Mouse (Mus musculus) forebrain, embryonic 12.5 days (tissue): ENCODE measurements around the gene Polr3k. TPM values are rescaled to one million over a fixed set of nuclear protein-coding genes. Genes with fewer than 3 reads are reported as not detected.

Experiments
- ATAC-seq: fragments of 200-750 bp; cut with Nextera tagmentation; 2 replicates; pipeline ENCODE4 v1.8.0; 2017; ENCODE audit warnings: moderate TSS enrichment; ENCODE audit not compliant: low FRiP score
- H3K27ac ChIP-seq: fragments of 300-500 bp; sonication (generic); 2 replicates; pipeline ENCODE4 v1.5.1; 2016; ENCODE audit warnings: mild to moderate bottlenecking
- H3K27me3 ChIP-seq: fragments of 300-500 bp; sonication (generic); 2 replicates; pipeline ENCODE4 v1.6.1; 2016; ENCODE audit warnings: mild to moderate bottlenecking
- H3K36me3 ChIP-seq: fragments of 300-500 bp; sonication (generic); replicated peaks from 2 replicates; pipeline ENCODE4 v1.6.1; 2016; ENCODE audit warnings: mild to moderate bottlenecking
- H3K4me1 ChIP-seq: fragments of 300-500 bp; sonication (generic); 2 replicates; pipeline ENCODE4 v1.6.1; 2016
- H3K4me2 ChIP-seq: fragments of 300-500 bp; sonication (generic); 2 replicates; pipeline ENCODE4 v1.6.1; 2016; ENCODE audit warnings: mild to moderate bottlenecking, moderate library complexity
- H3K4me3 ChIP-seq: fragments of 300-500 bp; sonication (generic); replicated peaks from 2 replicates; pipeline ENCODE4 v1.5.1; 2016; ENCODE audit warnings: mild to moderate bottlenecking
- H3K9ac ChIP-seq: fragments of 300-500 bp; sonication (generic); 2 replicates; pipeline ENCODE4 v1.6.1; 2016; ENCODE audit warnings: mild to moderate bottlenecking
- H3K9me3 ChIP-seq: fragments of 300-500 bp; sonication (generic); 2 replicates; pipeline ENCODE4 v1.6.1; 2016
- WGBS: fragments of 180-500 bp; shearing (Covaris S2); methylation state at CpG from one replicate; pipeline ENCODE4 v1.1.7; 2016; 5-methylcytosine and 5-hydroxymethylcytosine counted together
- polyA plus RNA-seq: library from polyadenylated mRNA; unstranded; fragments of >200 nt; fragmentation: Nextera tagmentation; extraction: Ambion mirVana; gene quantifications from 2 replicates; pipeline ENCODE4 v1.2.1, GENCODE M21; 2016

The Polr3k gene
- polyA plus RNA-seq, 1 experiment from 2014 or later, result 104 TPM

- Histone ChIP-seq H3K36me3 (no peaks in the 10 kb centered on the region), H3K4me2 (no peak overlapping the region), H3K9me3 (0 out of 2 replicates have a peak, but pooled peaks cover 2% of the 10 kb centered on the region), H3K4me3 (no peak overlapping the region), H3K27me3 (no peaks in the 10 kb centered on the region), H3K27ac (no peak overlapping the region), H3K9ac (no peak overlapping the region), H3K4me1 (no peaks in the 10 kb centered on the region)
- ATAC-seq, result no peak
- WGBS, result 52% methylated on average over 3 of the region's 3 CpGs
Observed at GRCm38 (mm10) chr2:181917861-181918260, 53.7 kb downstream of the Polr3k start.

- Histone ChIP-seq H3K27me3 (no peaks in the 10 kb centered on the region), H3K9ac (no peak overlapping the region), H3K36me3 (no peaks in the 10 kb centered on the region), H3K4me3 (no peak overlapping the region), H3K27ac (no peak overlapping the region), H3K4me1 (no peaks in the 10 kb centered on the region), H3K4me2 (no peak overlapping the region), H3K9me3 (no peaks in the 10 kb centered on the region)
- 50% methylated on average over 3 of the region's 3 CpGs for WGBS
- ATAC-seq, result no peak; the same call in none of the 2 replicates
Observed at GRCm38 (mm10) chr2:181918501-181918900, 54.4 kb downstream of the Polr3k start.

Other genes starting within 250 kb of the Polr3k start
- 0.28 TPM in 1 of 2 replicates, not detected in the other for gene Gm29797, start 207.3 kb upstream of the Polr3k start, polyA plus RNA-seq
- 14.1 and 15.2 TPM in 2 replicates for gene Sox18, start 192.7 kb upstream of the Polr3k start, polyA plus RNA-seq
- 23.2 and 28.2 TPM in 2 replicates for gene Tcea2, start 184.0 kb upstream of the Polr3k start, polyA plus RNA-seq
- 47.5 and 47.6 TPM in 2 replicates for gene Rgs19, start 170.4 kb upstream of the Polr3k start, polyA plus RNA-seq
- gene Lkaaear1, start 165.9 kb upstream of the Polr3k start, polyA plus RNA-seq, result not detected in 2 replicates
- 28.4 and 29.2 TPM in 2 replicates for gene Oprl1, start 149.3 kb upstream of the Polr3k start, polyA plus RNA-seq
- 51.9 and 60.8 TPM in 2 replicates for gene Myt1, start 101.0 kb upstream of the Polr3k start, polyA plus RNA-seq
- gene Pcmtd2, start 26.5 kb upstream of the Polr3k start, polyA plus RNA-seq, result 36.2 and 36.9 TPM in 2 replicates
- not detected in 2 replicates for gene Gm14496, start 126.8 kb downstream of the Polr3k start, polyA plus RNA-seq